Mouse (Mus musculus): ENCODE measurements around the gene Dclk1.

DNA sequence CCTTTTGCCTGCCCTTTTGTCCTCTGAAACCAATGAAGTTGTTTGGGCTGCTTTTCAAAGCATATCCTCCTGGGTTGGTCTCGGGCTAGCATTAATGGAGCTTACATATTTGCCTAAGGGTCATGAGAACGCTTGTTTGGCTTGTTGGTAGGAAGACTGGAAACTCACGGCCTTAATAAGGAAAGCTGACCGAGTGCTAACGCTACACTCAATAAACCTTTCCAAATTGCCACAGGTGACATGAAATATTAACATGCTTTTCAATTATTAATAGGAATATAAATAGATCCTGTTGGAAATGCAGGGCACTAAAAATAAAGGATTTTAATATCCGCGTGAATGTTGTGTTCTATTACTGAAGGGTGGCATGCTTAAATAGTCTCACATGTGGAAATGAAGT is 257.1 kb downstream of the Dclk1 start:
- TF ChIP-seq CTCF (IDR thresholded peaks at IDR 0.05; ENCODE audit: low read depth) = no peak
- no peak for TF ChIP-seq EP300 (optimal IDR thresholded peaks at IDR 0.05)
